Mouse (Mus musculus): Measurements from ENCODE around the gene Pla2g4a. TPM values are rescaled to one million over a fixed set of nuclear protein-coding genes. Genes with fewer than 3 reads are reported as not detected.

Gene Pla2g4a
- total RNA-seq, 4 experiments from 2014 or later = 2.8 to 5.0 (median 3.8) TPM

DNA sequence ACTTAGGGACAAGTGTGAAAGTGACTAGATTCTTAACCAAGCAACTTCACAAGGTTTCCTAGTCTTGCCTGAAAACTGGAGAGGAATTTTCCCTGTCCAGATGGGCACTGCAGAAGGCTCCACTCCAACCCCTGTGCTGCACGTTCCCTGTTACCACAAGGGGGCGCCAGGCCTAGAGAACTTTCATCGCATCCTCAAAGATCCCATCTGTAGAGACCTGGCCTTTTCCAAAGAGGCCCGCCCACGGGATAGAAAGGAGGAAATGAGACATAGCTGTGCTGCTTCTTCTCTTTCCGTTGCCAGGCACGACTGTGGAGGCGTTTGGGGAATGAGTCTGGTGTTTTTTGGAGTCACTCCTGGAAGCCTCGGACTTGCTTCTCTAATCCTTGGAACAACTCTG is 104.4 kb downstream of the Pla2g4a start:
- peak; percentile 58 to 92 for DNase-seq (ENCODE audit: low spot score in 2 of 2)

DNA sequence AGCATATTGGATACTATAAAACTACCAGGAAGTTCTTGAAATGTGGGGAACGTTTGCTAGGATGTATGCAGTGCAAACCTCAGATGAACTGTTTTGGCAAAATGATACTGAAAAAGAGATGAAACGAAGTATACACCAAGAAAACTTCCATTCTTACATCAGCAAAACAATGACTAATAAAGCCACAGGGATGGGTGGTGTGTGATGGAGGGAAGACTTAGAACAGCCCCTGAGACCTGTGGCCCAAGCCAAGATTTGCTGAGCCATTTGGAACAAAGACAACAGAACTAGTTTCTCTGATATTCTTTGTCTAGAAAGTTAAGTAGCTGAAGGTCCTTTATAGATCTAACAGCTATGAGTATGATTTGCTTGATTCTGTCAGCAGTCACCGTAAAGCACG is 105.5 kb downstream of the Pla2g4a start:
- DNase-seq (ENCODE audit: low spot score in 2 of 2) = no peak

GRCm38 (mm10) chr1:149854867-149855266 is 106.2 kb downstream of the Pla2g4a start:
- DNase-seq (ENCODE audit: low spot score in 2 of 2) = no peak

DNA sequence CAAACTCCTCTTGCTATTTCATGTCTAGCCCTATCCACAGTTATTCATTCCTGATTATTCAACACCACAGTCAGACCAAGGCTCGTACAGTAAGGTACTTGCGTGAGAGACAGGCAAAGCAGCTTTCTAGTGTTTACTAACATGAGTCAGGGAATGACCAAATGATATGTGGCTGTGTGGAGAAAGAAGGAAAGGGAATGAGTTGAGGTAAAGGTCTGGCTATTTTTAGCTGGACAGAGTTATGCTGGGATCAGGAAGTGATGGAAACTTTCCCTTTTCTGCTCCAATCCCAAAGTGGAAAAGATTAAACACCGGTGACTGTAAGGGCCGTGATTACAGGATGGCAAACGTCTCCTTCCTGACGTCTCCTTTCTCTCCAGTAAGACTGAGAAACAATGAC is 114.4 kb downstream of the Pla2g4a start:
- DNase-seq (ENCODE audit: low spot score in 2 of 2) = no peak

DNA sequence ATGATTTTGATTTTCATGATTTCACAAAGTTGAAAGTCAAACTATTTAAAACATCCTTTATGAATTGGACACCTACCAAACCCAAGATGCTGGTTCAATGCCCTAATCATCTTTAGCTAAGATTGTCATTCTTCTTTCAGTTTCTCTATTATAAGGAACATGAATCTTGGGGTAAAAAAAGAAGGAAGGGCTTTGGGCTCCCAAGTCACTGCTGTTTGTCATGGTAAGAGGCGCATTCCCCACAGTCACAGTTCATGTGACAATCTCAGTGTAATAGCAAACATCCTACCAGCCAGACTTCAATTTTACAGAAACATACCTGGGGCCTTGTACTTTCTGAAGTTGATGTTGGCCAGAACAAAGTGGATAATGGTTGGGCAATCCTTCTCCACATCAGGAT is 119.2 kb downstream of the Pla2g4a start:
- no peak for DNase-seq (ENCODE audit: low spot score in 2 of 2)

GRCm38 (mm10) chr1:149840961-149841416 is 120.1 kb downstream of the Pla2g4a start:
- no peak for DNase-seq (ENCODE audit: low spot score in 2 of 2)

DNA sequence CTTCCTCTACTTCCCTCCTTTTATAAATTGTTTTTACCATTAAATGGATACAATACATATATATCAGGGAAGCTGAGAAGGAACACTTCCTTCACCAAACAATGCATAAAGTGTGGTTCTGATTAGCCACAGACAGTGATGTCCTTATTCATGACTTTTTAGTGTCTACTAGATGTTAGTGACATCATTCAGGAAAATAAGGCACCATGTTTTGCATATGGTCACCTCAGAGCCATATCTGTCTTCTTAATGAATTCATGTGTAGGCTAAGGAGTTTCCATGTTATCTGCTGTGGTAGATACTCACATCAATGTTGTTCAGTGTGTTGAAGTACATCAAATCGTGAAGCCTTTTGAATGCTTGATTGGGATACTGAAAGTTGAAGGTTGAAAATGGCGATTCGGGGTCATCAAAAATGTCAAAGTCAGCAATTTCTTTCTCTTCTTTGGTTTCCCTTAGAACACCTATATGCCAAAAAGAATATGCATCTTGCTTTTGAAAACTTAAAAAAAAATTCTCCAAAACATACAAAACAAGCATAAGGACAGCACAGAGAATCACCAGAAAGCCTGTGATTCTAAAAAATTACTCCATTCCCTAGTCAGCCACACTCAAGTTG is 120.7 kb downstream of the Pla2g4a start:
- no peak for DNase-seq (ENCODE audit: low spot score in 2 of 2)

DNA sequence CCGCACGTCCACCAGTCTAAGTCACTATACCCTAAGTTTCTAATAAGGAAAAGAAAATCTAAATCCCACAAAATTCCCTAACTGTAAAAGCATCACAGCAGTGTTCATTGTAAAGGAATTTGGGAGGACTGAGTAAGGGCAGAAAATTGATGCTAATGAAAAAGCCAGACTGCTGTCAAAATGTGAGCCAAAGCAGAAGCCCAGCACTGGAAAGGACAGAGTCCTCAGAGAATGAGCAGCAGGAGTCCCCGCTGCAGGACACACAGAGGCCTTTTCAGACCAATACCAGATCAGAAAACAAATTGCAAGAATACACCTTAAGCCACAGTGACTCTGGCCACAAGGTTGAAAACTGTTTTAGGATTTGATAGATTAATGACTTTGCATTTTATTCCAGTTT is 124.6 kb downstream of the Pla2g4a start:
- no peak for DNase-seq (ENCODE audit: low spot score in 2 of 2)

DNA sequence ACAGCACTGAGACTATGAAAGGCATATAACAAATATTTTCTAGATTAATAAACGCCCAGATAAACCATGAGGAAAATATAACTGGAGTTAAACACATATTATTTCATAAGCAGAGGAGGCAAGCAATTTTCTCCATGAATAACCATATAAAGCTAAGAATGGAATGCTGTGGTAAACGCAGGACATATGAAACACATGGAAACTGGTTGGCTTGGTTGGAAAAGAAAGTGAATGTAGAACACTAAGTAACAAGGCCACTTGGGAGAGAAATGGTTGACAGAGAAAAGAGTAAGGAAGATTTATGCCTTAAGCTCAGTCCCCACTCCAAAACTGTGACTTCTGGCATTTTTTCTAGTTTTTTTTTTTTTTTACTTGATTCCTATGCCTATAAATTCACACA is 127.2 kb downstream of the Pla2g4a start:
- DNase-seq (ENCODE audit: low spot score in 2 of 2) = no peak

DNA sequence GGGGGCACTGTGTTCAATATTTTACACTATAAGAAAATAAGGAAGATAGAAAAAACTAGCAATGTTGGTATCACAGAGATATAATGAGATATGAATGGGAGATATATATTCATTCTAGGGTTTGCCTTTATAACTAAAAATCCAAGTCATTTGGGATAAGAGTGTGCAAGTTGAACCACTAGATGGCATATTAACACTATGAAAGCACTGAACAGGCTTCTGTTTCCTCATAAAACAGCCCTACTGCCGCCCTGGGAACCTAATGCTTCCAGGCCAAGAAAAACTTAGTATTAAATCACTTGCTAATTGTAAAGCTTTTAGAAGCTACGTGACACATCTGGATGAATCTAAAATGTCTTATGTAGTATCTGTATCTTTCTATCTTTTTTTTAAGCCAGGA is 128.1 kb downstream of the Pla2g4a start:
- no peak for DNase-seq (ENCODE audit: low spot score in 2 of 2)

DNA sequence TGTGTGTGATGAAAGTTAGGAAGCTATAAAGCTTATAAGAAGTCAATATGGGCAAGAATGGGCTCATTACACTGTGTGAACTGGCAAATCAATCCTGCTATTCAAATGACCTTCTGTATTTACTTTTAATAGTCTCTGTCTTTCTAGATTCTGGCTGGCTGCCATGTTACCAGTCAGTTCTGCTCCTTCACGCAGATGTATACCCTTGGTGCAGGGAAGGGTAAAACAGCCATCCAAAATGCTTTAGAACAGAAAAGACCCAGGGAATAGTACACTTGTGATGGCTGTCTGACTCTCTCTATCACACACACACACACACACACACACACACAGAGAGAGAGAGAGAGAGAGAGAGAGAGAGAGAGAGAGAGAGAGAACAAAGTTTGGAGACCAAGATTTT is 128.6 kb downstream of the Pla2g4a start:
- DNase-seq (ENCODE audit: low spot score in 2 of 2) = no peak

DNA sequence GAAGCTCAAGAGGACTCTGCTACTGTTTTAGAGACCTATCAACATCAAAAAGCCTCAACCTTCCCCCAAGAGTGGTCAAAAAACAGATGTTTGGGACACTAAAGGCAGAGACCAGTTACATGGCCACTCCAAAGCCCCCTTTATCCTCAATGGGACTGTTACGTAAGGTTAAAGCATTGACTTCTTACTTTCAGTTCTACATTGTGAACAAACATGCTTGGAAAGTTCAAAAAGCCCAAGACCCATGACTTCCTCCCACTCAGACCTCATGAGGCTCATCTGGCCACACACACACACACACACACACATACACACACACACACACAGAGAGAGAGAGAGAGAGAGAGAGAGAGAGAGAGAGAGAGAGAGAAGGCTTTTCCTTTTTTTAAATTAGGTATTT is 130.0 kb downstream of the Pla2g4a start:
- DNase-seq (ENCODE audit: low spot score in 2 of 2) = no peak

DNA sequence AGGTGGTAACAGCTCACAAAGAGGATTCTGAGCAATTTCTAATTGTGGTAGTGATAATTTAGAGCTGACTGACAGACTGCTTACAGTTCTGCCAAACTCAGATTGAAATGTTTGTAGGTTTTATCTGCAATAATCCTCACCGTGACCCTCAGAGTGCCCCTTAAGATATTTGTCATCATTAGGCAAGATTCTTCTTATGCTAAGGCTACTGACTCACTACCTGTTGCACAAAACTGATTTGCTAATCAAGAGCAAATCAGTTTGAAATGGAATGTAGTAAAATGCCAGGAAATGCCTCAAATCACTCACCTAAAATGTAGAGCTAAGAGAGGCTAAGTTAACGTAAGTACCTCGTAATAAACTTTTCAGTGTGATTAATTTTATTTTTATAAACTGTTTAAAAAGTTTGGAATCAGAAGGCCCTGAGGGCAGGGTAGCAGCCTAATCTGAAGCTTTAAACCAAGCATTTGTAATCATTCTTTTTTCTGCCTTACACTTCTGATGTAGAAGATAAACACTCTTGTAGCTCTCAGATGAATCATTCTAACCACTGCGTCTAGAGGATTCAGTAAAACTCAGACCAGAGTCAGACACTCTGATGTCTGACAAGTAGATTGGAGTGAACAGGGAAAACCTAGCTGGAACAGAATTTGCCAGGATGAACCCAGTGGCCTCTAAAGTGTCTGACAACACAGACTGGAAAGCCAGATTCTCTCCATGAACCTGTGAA is 147.3 kb downstream of the Pla2g4a start:
- no peak for DNase-seq (ENCODE audit: low spot score in 2 of 2)

GRCm38 (mm10) chr1:149809527-149809926 is 151.6 kb downstream of the Pla2g4a start:
- no peak for DNase-seq (ENCODE audit: low spot score in 2 of 2)

Other genes with a start within 250 kb of the Pla2g4a start
- gene Ptgs2, start 138.7 kb upstream of the Pla2g4a start, total RNA-seq (2022) = 10 to 100 TPM in 1 of 4 experiments, 1 to 10 TPM in 3; 8.2 to 11.6 (median 9.0) TPM

All from left cerebral cortex, adult 8-10 months (tissue).